ENCODE assay signal across 8 mouse cellular contexts in genomic region chr4:118359896-118360720, GRCm38 (mm10). TPM values are rescaled to one million over a fixed set of nuclear protein-coding genes. Genes with fewer than 3 reads are reported as not detected.
DNase-seq lines count a peak whose midpoint lies in the region; ATAC-seq lines count a peak whose summit lies in the region.

No protein-coding gene starts in this region.

- peaks cover 12% of the 10 kb centered on the region for H3K4me1 ChIP-seq in hindbrain, embryonic 16.5 days (ENCODE audit: control insufficient read depth, insufficient read depth, low read depth, low read length)
- H3K4me1 ChIP-seq in megakaryocyte, embryonic 14.5 days: peaks cover 14% of the 10 kb centered on the region

- intact Hi-C loops in left cerebral cortex, postnatal 14 days (cut with DNase I): no loop called here

- H3K27ac ChIP-seq in hindbrain, embryonic 16.5 days (ENCODE audit: low read depth, low read length): peak overlapping the region; percentile 91

- H3K4me3 ChIP-seq in hindbrain, embryonic 16.5 days (ENCODE audit: low read length): peak overlapping the region; percentile 63
- H3K4me3 ChIP-seq in megakaryocyte, embryonic 14.5 days (replicated peaks): peak overlapping the region; percentile 94

- no peaks in the 10 kb centered on the region for H3K9me3 ChIP-seq in hindbrain, embryonic 16.5 days (ENCODE audit: control insufficient read depth, low read length)
- 0 out of 2 replicates have a peak, but pooled peaks cover 5% of the 10 kb centered on the region for H3K9me3 ChIP-seq in megakaryocyte, embryonic 14.5 days

- WGBS in hindbrain, embryonic 16.5 days: 2% methylated on average over 54 of the region's 54 CpGs

- ATAC-seq in common myeloid progenitor, adult 5-6 weeks (replicated peaks; ENCODE audit: low read depth, poor library complexity, severe bottlenecking): peak; percentile 91
- ATAC-seq in hindbrain, embryonic 16.5 days: peak; percentile 85

- peak; percentile 82 to 95 for DNase-seq in adrenal gland, adult (ENCODE audit: inconsistent age in 2 of 2, low spot score in 1 of 2)
- peak; percentile 36 to 45 for DNase-seq in gastrocnemius, adult 8-10 months (ENCODE audit: low spot score in 2 of 2)
- peak; percentile 28 to 44 for DNase-seq in left cerebral cortex, postnatal 14 days (ENCODE audit: low spot score in 2 of 2)
- DNase-seq in right cerebral cortex, adult 2 months (ENCODE audit: low spot score in 2 of 2): peak; percentile 48 to 66
- DNase-seq in urinary bladder, postnatal 25 days (ENCODE audit: low spot score): peak; percentile 71

- H3K36me3 ChIP-seq in hindbrain, embryonic 16.5 days (ENCODE audit: control insufficient read depth, insufficient read depth, low read length): peaks cover 20% of the 10 kb centered on the region
- peaks cover 38% of the 10 kb centered on the region for H3K36me3 ChIP-seq in megakaryocyte, embryonic 14.5 days (replicated peaks; ENCODE audit: low read length)

- peak overlapping the region; percentile 88 for H3K9ac ChIP-seq in hindbrain, embryonic 16.5 days (ENCODE audit: low read depth, low read length)

- H3K4me2 ChIP-seq in hindbrain, embryonic 16.5 days (ENCODE audit: low read length): peak overlapping the region; percentile 94

- H3K27me3 ChIP-seq in hindbrain, embryonic 16.5 days (replicated peaks; ENCODE audit: control insufficient read depth, insufficient read depth, low read length): no peaks in the 10 kb centered on the region
- H3K27me3 ChIP-seq in megakaryocyte, embryonic 14.5 days (replicated peaks): peaks cover 16% of the 10 kb centered on the region

RNA-seq across cellular contexts. Expression of gene Szt2, which starts 49.0 kb away (rescaled TPM):
- total RNA-seq in common myeloid progenitor, adult 5-6 weeks (2017): 4.4 and 5.3 TPM in 2 replicates
- total RNA-seq in gastrocnemius, adult 8-10 months (2022): 1 to 10 TPM; 4.8 to 6.8 (median 5.5) TPM
- 8.0 and 8.7 TPM in 2 replicates for polyA plus RNA-seq in hindbrain, embryonic 16.5 days (2015; fragmentation: Nextera tagmentation; extraction: Ambion mirVana)
- total RNA-seq in left cerebral cortex, postnatal 14 days (2021): 10 to 100 TPM; 36.3 to 38.6 TPM
- polyA plus RNA-seq in megakaryocyte, embryonic 14.5 days (2012; ENCODE audit: insufficient read depth, low replicate concordance): 23.1 and 33.1 TPM in 2 replicates

RNA-seq across cellular contexts. Expression of gene Med8, which starts 49.0 kb away (rescaled TPM):
- total RNA-seq in common myeloid progenitor, adult 5-6 weeks (2017): 82.5 and 85.9 TPM in 2 replicates
- total RNA-seq in gastrocnemius, adult 8-10 months (2022): 10 to 100 TPM; 34.8 to 41.7 (median 38.3) TPM
- polyA plus RNA-seq in hindbrain, embryonic 16.5 days (2015; fragmentation: Nextera tagmentation; extraction: Ambion mirVana): 94.7 and 99.3 TPM in 2 replicates
- 10 to 100 TPM; 63.9 to 70.0 TPM for total RNA-seq in left cerebral cortex, postnatal 14 days (2021)
- polyA plus RNA-seq in megakaryocyte, embryonic 14.5 days (2012; ENCODE audit: insufficient read depth, low replicate concordance): 12.6 and 39.3 TPM in 2 replicates

Comparison
In these comparisons a context has a peak if more than half of its experiments do, and no peak if none do; other contexts are left out.
1. Peak in every context shown above with its lines: DNase-seq, ATAC-seq, H3K4me3 ChIP-seq and H3K27ac ChIP-seq.
2. DNase-seq: peak in every context shown above with its lines; median percentile 88 in adrenal gland, adult; 71 in urinary bladder, postnatal 25 days; 57 in right cerebral cortex, adult 2 months; 40 in gastrocnemius, adult 8-10 months; 36 in left cerebral cortex, postnatal 14 days.